Mouse (Mus musculus) lung, adult 2 months (tissue): ENCODE measurements around the gene Ubn1.

Experiments
- CTCF ChIP-seq: fragments of 200-500 bp; IDR thresholded peaks from 2 replicates; pipeline ENCODE4 v1.5.1; 2011; ENCODE audit warnings: mild to moderate bottlenecking, low read length, control low read depth; ENCODE audit not compliant: insufficient read depth
- POLR2A ChIP-seq: fragments of 200-500 bp; IDR thresholded peaks from 2 replicates; pipeline ENCODE4 v1.6.1; 2011; ENCODE audit warnings: low read depth, mild to moderate bottlenecking, control low read depth, low read length, borderline replicate concordance; ENCODE audit errors: extremely low read depth

DNA sequence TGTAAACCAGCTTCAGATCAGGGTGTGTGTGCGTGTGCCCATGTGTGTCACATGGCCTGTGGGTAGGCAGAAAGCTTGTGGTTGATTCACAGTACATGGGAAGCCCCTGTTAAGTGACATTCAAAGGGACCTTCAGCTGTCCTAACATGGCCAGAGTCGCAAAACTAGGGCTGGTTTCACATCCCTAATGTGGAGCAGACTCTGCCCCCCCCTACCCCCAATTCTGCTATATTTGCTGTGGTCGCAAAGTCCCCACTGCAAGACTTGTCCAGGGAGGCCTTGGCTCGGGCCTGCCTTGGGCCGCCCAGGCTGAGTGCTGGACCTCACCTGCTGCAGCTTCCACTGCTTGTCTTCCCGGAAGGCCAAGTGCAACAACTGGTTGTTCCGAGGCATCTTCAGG is 38.6 kb upstream of the Ubn1 start:
- TF ChIP-seq CTCF: no peak
- no peak for TF ChIP-seq POLR2A
